Mouse (Mus musculus) intestine, embryonic 14.5 days (tissue): ENCODE measurements around the gene Degs2. TPM values are rescaled to one million over a fixed set of nuclear protein-coding genes. Genes with fewer than 3 reads are reported as not detected.
"Not testable (repeated sequence)": the region's sequence is repeated elsewhere in the genome, so short reads cannot be mapped to it uniquely, and the experiment has no call there.

Experiments used
- ATAC-seq: fragments of 200-750 bp; cut with Nextera tagmentation; replicated peaks from 2 replicates; pipeline ENCODE4 v1.8.0; 2017; ENCODE audit warnings: low read depth, moderate number of reproducible peaks, moderate TSS enrichment, moderate library complexity; ENCODE audit not compliant: low FRiP score, low TSS enrichment
- DNase-seq: peaks from one replicate; pipeline ENCODE4 v3.0.0-alpha.2; 2018; ENCODE audit warnings: low spot score
- H3K27ac ChIP-seq: fragments of 300-500 bp; sonication (generic); 2 replicates; pipeline ENCODE4 v1.5.1; 2014; ENCODE audit warnings: low read depth, mild to moderate bottlenecking, control low read depth
- H3K27me3 ChIP-seq: fragments of 300-500 bp; sonication (generic); replicated peaks from 2 replicates; pipeline ENCODE4 v1.6.1; 2014; ENCODE audit warnings: low read length, control low read depth; ENCODE audit not compliant: control insufficient read depth, insufficient read depth
- H3K36me3 ChIP-seq: fragments of 300-500 bp; sonication (generic); 2 replicates; pipeline ENCODE4 v1.6.1; 2014; ENCODE audit warnings: low read length, control low read depth; ENCODE audit not compliant: control insufficient read depth, insufficient read depth
- H3K4me1 ChIP-seq: fragments of 300-500 bp; sonication (generic); replicated peaks from 2 replicates; pipeline ENCODE4 v1.6.1; 2014; ENCODE audit warnings: low read length, control low read depth, mixed read lengths; ENCODE audit not compliant: control insufficient read depth, insufficient read depth
- H3K4me2 ChIP-seq: fragments of 300-500 bp; sonication (generic); 2 replicates; pipeline ENCODE4 v1.6.1; 2014; ENCODE audit warnings: low read length
- H3K4me3 ChIP-seq: fragments of 300-500 bp; sonication (generic); 2 replicates; pipeline ENCODE4 v1.5.1; 2014; ENCODE audit warnings: low read depth, low read length, control low read depth, mixed read lengths
- H3K9ac ChIP-seq: fragments of 300-500 bp; sonication (generic); 2 replicates; pipeline ENCODE4 v1.6.1; 2014; ENCODE audit warnings: mild to moderate bottlenecking, low read length
- H3K9me3 ChIP-seq: fragments of 300-500 bp; sonication (generic); 2 replicates; pipeline ENCODE4 v1.6.1; 2016; ENCODE audit warnings: low read length, control low read depth; ENCODE audit not compliant: control insufficient read depth
- WGBS: fragments of 180-500 bp; shearing (Covaris S2); extraction: QIAGEN DNeasy Blood & Tissue Kit; methylation state at CpG from one replicate; pipeline ENCODE4 v1.1.7; 2014; 5-methylcytosine and 5-hydroxymethylcytosine counted together
- polyA plus RNA-seq: library from polyadenylated mRNA; unstranded; fragments of >200 nt; fragmentation: Nextera tagmentation; extraction: Ambion mirVana; gene quantifications from 2 replicates; pipeline ENCODE4 v1.2.1, GENCODE M21; 2014

Degs2 gene
- polyA plus RNA-seq, 1 experiment from 2014 or later, result 51.6 TPM

GRCm38 (mm10) chr12:108737838-108738237 is 35.7 kb upstream of the Degs2 start:
- no peak for ATAC-seq
- no peak overlapping the region for H3K4me2 ChIP-seq
- H3K36me3 ChIP-seq, result no peaks in the 10 kb centered on the region
- H3K4me1 ChIP-seq, result no peaks in the 10 kb centered on the region
- 93% methylated on average over 7 of the region's 7 CpGs for WGBS
- no peak overlapping the region for H3K27ac ChIP-seq
- H3K27me3 ChIP-seq, result no peaks in the 10 kb centered on the region
- no peak for DNase-seq
- H3K4me3 ChIP-seq, result no peak overlapping the region
- no peaks in the 10 kb centered on the region for H3K9me3 ChIP-seq
- no peak overlapping the region for H3K9ac ChIP-seq

GRCm38 (mm10) chr12:108734386-108734785 is 32.3 kb upstream of the Degs2 start:
- H3K27ac ChIP-seq, result no peak overlapping the region
- H3K4me3 ChIP-seq, result no peak overlapping the region
- no peaks in the 10 kb centered on the region for H3K4me1 ChIP-seq
- ATAC-seq, result no peak
- no peak overlapping the region for H3K9ac ChIP-seq
- no peaks in the 10 kb centered on the region for H3K36me3 ChIP-seq
- WGBS, result 91% methylated on average over 2 of the region's 2 CpGs
- no peak for DNase-seq
- H3K4me2 ChIP-seq, result no peak overlapping the region
- H3K27me3 ChIP-seq, result no peaks in the 10 kb centered on the region
- no peaks in the 10 kb centered on the region for H3K9me3 ChIP-seq

GRCm38 (mm10) chr12:108723841-108724240 is 21.7 kb upstream of the Degs2 start:
- no peak overlapping the region for H3K27ac ChIP-seq
- no peaks in the 10 kb centered on the region for H3K4me1 ChIP-seq
- no peak overlapping the region for H3K9ac ChIP-seq
- WGBS, result 87% methylated on average over 3 of the region's 3 CpGs
- H3K9me3 ChIP-seq, result no peaks in the 10 kb centered on the region
- H3K36me3 ChIP-seq, result no peaks in the 10 kb centered on the region
- no peak overlapping the region for H3K4me3 ChIP-seq
- no peak overlapping the region for H3K4me2 ChIP-seq
- no peaks in the 10 kb centered on the region for H3K27me3 ChIP-seq
- no peak for ATAC-seq
- DNase-seq, result no peak

DNA sequence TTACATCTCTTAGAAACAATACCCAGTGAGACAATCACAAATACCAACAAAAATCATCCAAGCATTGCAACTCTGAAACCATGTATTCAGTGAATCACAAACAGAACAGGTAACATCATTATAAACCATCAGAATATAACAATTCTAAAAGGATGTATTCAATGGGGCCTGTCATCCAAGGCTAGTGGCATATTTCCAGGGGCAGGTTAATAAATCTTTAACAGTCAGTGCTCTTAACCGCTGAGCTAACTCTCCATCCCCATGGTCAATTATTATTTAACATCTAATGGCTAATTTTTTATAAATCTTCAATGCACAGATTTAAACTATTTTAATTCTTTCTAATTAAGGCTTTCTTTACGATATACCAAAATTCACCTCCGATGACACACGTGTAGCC is 20.3 kb upstream of the Degs2 start:
- H3K4me1 ChIP-seq, result no peaks in the 10 kb centered on the region
- H3K36me3 ChIP-seq, result no peaks in the 10 kb centered on the region
- H3K9ac ChIP-seq, result no peak overlapping the region
- no peak for DNase-seq
- WGBS, result 92% methylated on average over 4 of the region's 4 CpGs
- no peaks in the 10 kb centered on the region for H3K9me3 ChIP-seq
- no peak overlapping the region for H3K4me3 ChIP-seq
- H3K4me2 ChIP-seq, result no peak overlapping the region
- no peak overlapping the region for H3K27ac ChIP-seq
- no peaks in the 10 kb centered on the region for H3K27me3 ChIP-seq
- ATAC-seq, result no peak

DNA sequence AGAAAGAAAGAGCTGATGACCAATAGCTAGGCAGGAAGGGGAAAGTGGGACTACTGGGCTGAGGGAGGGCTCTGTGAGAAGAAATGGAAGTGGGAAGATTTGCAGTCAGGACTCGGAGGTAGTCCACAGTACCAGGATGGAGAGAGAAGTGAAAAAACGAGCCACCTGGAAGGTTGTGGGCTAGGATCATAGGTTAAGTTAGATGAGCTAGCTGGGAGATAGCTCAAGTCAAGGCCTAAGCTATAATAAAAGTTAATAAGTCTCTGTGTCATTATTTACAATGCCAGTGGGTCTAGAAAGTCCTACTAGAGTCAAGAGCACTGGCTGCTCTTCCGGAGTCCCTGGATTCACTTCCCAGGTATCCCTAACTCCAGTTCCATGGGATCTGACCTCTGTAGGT is 16.4 kb upstream of the Degs2 start:
- no peaks in the 10 kb centered on the region for H3K9me3 ChIP-seq
- H3K9ac ChIP-seq, result no peak overlapping the region
- WGBS, result 77% methylated on average over 3 of the region's 3 CpGs
- H3K4me1 ChIP-seq, result no peaks in the 10 kb centered on the region
- H3K4me3 ChIP-seq, result no peak overlapping the region
- ATAC-seq, result no peak
- H3K4me2 ChIP-seq, result no peak overlapping the region
- DNase-seq, result no peak
- no peaks in the 10 kb centered on the region for H3K36me3 ChIP-seq
- H3K27ac ChIP-seq, result no peak overlapping the region
- H3K27me3 ChIP-seq, result no peaks in the 10 kb centered on the region

DNA sequence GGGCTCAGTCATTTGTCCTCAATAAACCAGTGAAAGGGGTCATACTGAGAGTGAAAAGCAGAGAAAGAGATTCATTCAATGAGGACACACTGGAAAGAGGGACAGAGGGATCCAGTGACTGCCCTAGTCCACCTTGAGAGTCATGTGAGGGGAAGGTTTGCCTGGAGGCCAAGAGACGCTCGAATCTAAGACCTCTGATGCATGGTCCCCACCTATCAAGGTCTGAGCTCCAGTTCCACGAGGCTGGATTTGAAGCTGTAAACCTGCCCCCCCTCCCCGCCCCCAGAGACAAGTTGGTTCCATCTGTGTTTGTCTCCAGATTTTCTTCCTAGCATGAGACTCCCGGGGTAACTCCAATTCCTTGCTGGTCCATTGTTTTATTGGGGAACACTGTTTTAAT is 13.7 kb upstream of the Degs2 start:
- no peaks in the 10 kb centered on the region for H3K36me3 ChIP-seq

GRCm38 (mm10) chr12:108713972-108714371 is 11.9 kb upstream of the Degs2 start:
- not testable (repeated sequence) for ATAC-seq, H3K4me2 ChIP-seq, H3K4me3 ChIP-seq, H3K9me3 ChIP-seq, H3K9ac ChIP-seq, H3K27me3 ChIP-seq, H3K36me3 ChIP-seq, H3K27ac ChIP-seq, DNase-seq, H3K4me1 ChIP-seq
- WGBS, result 96% methylated on average over 14 of the region's 14 CpGs

More for the DNA sequence above, 13.7 kb upstream of the Degs2 start:
- Histone ChIP-seq H3K9me3 (no peaks in the 10 kb centered on the region), H3K4me3 (no peak overlapping the region), H3K4me2 (no peak overlapping the region), H3K4me1 (no peaks in the 10 kb centered on the region), H3K27me3 (no peaks in the 10 kb centered on the region), H3K27ac (no peak overlapping the region), H3K9ac (no peak overlapping the region)
- DNase-seq (no peak), ATAC-seq (no peak)
- 86% methylated on average over 5 of the region's 5 CpGs for WGBS

DNA sequence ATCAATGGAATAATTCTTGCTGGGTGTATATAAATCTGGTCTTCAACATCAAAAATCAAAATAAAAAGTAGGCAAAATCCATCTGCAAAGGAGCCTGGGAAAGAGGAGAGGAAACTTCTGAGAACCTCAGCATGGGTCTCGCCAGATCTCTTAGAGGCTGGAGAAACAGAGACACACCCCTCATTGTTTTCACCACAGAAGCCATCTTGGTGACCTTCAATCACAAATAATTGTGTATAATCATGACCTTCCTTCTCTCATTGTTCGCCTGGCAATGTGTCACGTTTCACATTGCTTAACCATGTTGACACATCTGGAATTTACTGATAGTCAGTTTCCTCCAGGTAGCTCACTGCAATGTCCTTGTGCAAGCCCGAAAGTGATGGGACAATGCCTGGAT is 10.4 kb upstream of the Degs2 start:
- H3K27ac ChIP-seq, result no peak overlapping the region
- no peaks in the 10 kb centered on the region for H3K4me1 ChIP-seq
- ATAC-seq (no peak), DNase-seq (no peak)
- H3K9me3 ChIP-seq, result no peaks in the 10 kb centered on the region
- no peak overlapping the region for H3K4me2 ChIP-seq
- no peak overlapping the region for H3K4me3 ChIP-seq
- no peaks in the 10 kb centered on the region for H3K36me3 ChIP-seq
- no peak overlapping the region for H3K9ac ChIP-seq
- H3K27me3 ChIP-seq, result no peaks in the 10 kb centered on the region
- WGBS, result 75% methylated on average over 4 of the region's 4 CpGs

- Histone ChIP-seq H3K4me1 (no peaks in the 10 kb centered on the region), H3K36me3 (no peaks in the 10 kb centered on the region), H3K27ac (peak overlapping the region; percentile 44; the same call in 1 of the 2 replicates), H3K4me2 (0 out of 2 replicates have a peak overlapping the region, but pooled peaks have one; percentile 25), H3K27me3 (no peaks in the 10 kb centered on the region), H3K4me3 (0 out of 2 replicates have a peak overlapping the region, but pooled peaks have one; percentile 6), H3K9ac (no peak overlapping the region), H3K9me3 (no peaks in the 10 kb centered on the region)
- peak; percentile 81 for ATAC-seq
- DNase-seq, result peak; percentile 53
- WGBS, result 64% methylated on average over 9 of the region's 9 CpGs
These were observed 8.9 kb upstream of the Degs2 start for GRCm38 (mm10) chr12:108710861-108711615.
